24 mouse cellular contexts compared by ENCODE assay signal in the genomic region with DNA sequence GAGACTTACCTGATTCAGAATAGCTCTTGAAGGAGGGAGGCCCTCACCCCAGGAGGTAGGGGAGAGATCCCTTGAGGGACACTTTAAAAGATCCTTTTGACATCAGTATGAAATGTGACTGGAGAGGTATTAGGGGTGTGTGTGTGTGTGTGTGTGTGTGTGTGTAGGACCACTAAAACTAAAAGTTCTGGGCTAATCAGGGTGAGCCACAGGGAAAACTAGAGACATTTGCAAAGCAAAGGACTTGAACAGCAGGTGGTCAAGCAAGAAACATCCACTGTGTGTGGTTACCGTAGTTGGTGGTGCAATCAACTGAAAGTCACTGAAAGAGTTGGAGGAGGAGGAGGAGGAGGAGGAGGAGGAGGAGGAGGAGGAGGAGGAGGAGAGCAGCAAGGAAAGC. TPM values are rescaled to one million over a fixed set of nuclear protein-coding genes. Genes with fewer than 3 reads are reported as not detected.
DNase-seq lines count a peak whose midpoint lies in the region; ATAC-seq and TF ChIP-seq lines count a peak whose summit lies in the region.
"Had no signal": no experiment of that assay in that cellular context is flagged by ENCODE, and none has a peak within 500 bp of the region (broad histone marks: within the 10 kb centered on the region; RNA-seq: fewer than 3 reads in every experiment).

No protein-coding gene starts in this region.

- peak overlapping the region; percentile 93 for H3K27ac ChIP-seq in CH12.LX (ENCODE audit: insufficient read depth, low read depth)
- H3K27ac ChIP-seq: embryonic facial prominence, embryonic 10.5 days; embryonic facial prominence, embryonic 12.5 days; forebrain, embryonic 13.5 days; forebrain, embryonic 15.5 days had no signal

- no peak; the same call in 1 of the 2 replicates for TF ChIP-seq POLR2A in CH12.LX (IDR thresholded peaks at IDR 0.05; ENCODE audit: low read depth, low read length)

- ATAC-seq in megakaryocyte progenitor cell, adult 5-6 weeks (replicated peaks; ENCODE audit: poor library complexity): peak; percentile 36; the same call in 1 of the 2 replicates
- ATAC-seq: forebrain, embryonic 13.5 days; forebrain, embryonic 15.5 days; forebrain, postnatal 0 days; Patski had no signal

- H3K79me2 ChIP-seq in CH12.LX (replicated peaks; ENCODE audit: control insufficient read depth, extremely low read depth, insufficient read depth, poor library complexity, severe bottlenecking): no peaks in the 10 kb centered on the region

- H3K36me3 ChIP-seq in CH12.LX (replicated peaks in 1 of 2; ENCODE audit: control insufficient read depth in 1 of 2, insufficient read depth in 1 of 2, low read length in 1 of 2): no peaks in the 10 kb centered on the region
- H3K36me3 ChIP-seq: embryonic facial prominence, embryonic 10.5 days; embryonic facial prominence, embryonic 12.5 days; forebrain, embryonic 15.5 days; G1E had no signal

- TF ChIP-seq EP300 in CH12.LX (IDR thresholded peaks at IDR 0.05; ENCODE audit: low read length): peak; percentile 78

- peak overlapping the region in 2 of 3 experiments; percentile 10 to 32 for H3K4me3 ChIP-seq in CH12.LX (replicated peaks in 1 of 3; ENCODE audit: low read depth in 2 of 3, low read length in 2 of 3, poor library complexity in 1 of 3)
- H3K4me3 ChIP-seq: embryonic facial prominence, embryonic 10.5 days; embryonic facial prominence, embryonic 12.5 days; forebrain, embryonic 13.5 days; forebrain, embryonic 15.5 days had no signal

- dilution Hi-C loops in CH12.LX (cut with MboI; ENCODE audit: extremely low pct_ligation_motif_present, extremely low pct_unique_long_range_greater_than_20kb, low sequenced_read_pairs): no loop called here

- no peak for TF ChIP-seq CTCF in CH12.LX (conservative IDR thresholded peaks at IDR 0.05 in 1 of 2, IDR thresholded peaks at IDR 0.05 in 1 of 2; ENCODE audit: low read depth in 2 of 2, low read length in 2 of 2)

- in situ Hi-C loops in CH12.LX (cut with MboI; ENCODE audit: low pct_ligation_motif_present, low pct_unique_long_range_greater_than_20kb, low sequenced_read_pairs): loop anchor here (5.0 kb wide), 1 partner anchor 70 kb away; no protein-coding TSS in a partner anchor

- H3K9ac ChIP-seq in CH12.LX (ENCODE audit: insufficient read depth, low read depth): peak overlapping the region; percentile 68
- H3K9ac ChIP-seq: embryonic facial prominence, embryonic 12.5 days; forebrain, embryonic 13.5 days; forebrain, embryonic 15.5 days; forebrain, postnatal 0 days had no signal

- H3K4me2 ChIP-seq in CH12.LX (ENCODE audit: insufficient read depth, low read depth, poor library complexity, severe bottlenecking): peak overlapping the region; percentile 69
- H3K4me2 ChIP-seq: embryonic facial prominence, embryonic 12.5 days; forebrain, embryonic 13.5 days; forebrain, embryonic 15.5 days had no signal

- H3K4me1 ChIP-seq in CH12.LX (ENCODE audit: control insufficient read depth in 1 of 2, insufficient read depth in 2 of 2): peaks cover 38 to 68% of the 10 kb centered on the region in 2 experiments
- H3K4me1 ChIP-seq: forebrain, embryonic 13.5 days; forebrain, embryonic 15.5 days had no signal

- peaks cover 21% of the 10 kb centered on the region for H3K9me3 ChIP-seq in CH12.LX (replicated peaks; ENCODE audit: low read length)
- H3K9me3 ChIP-seq: forebrain, embryonic 15.5 days had no signal

- DNase-seq in CH12.LX (ENCODE audit: extremely low read depth): peak; percentile 68
- peak; percentile 33 for DNase-seq in ZHBTc4 (ENCODE audit: low read depth, low spot score)
- no peak for DNase-seq in gastrocnemius, postnatal 25 days
- DNase-seq in embryo, embryonic 9.5 days (ENCODE audit: extremely low spot score): no peak
- DNase-seq: adrenal gland, adult 2 months; adrenal gland, postnatal 10 days; adrenal gland, postnatal 25 days; B cell, adult 2 months; cerebellum, adult 11 months; cerebellum, adult 18-20 months; cerebellum, adult 8-10 months; cerebellum, adult 9-11 months; cerebellum, postnatal 14 days; cerebellum, postnatal 36 days; embryo, embryonic 11 days; forebrain, postnatal 0 days had no signal

- no peak; the same call in none of the 2 replicates for TF ChIP-seq RAD21 in CH12.LX (IDR thresholded peaks at IDR 0.05; ENCODE audit: low read depth, low read length)

- no peaks in the 10 kb centered on the region for H3K27me3 ChIP-seq in CH12.LX (replicated peaks)
- H3K27me3 ChIP-seq: embryonic facial prominence, embryonic 12.5 days; forebrain, embryonic 13.5 days; forebrain, embryonic 15.5 days; Patski had no signal

TF ChIP-seq in CH12.LX, 34 proteins besides CTCF, POLR2A, EP300 and RAD21:
- TF ChIP-seq ZNF384 (IDR thresholded peaks at IDR 0.05; ENCODE audit: low read depth, low read length) (no peak), KAT2A (IDR thresholded peaks at IDR 0.05; ENCODE audit: insufficient replicate concordance, low read length) (0 out of 2 replicates have a peak, but pooled peaks have one; percentile 61), MAFK (IDR thresholded peaks at IDR 0.05; ENCODE audit: insufficient replicate concordance, low read length) (peak; percentile 43; the same call in 1 of the 2 replicates), USF2 (conservative IDR thresholded peaks at IDR 0.05; ENCODE audit: low read depth, low read length) (no peak), PAX5 (IDR thresholded peaks at IDR 0.05; ENCODE audit: low read length) (no peak), SIN3A (IDR thresholded peaks at IDR 0.05; ENCODE audit: low read length) (peak; percentile 61; the same call in 1 of the 2 replicates), CHD2 (IDR thresholded peaks at IDR 0.05; ENCODE audit: low read length) (peak; percentile 66; the same call in 1 of the 2 replicates), ELF1 (IDR thresholded peaks at IDR 0.05; ENCODE audit: low read depth, low read length) (no peak), HCFC1 (IDR thresholded peaks at IDR 0.05; ENCODE audit: low read depth, low read length) (no peak), JUN (IDR thresholded peaks at IDR 0.05; ENCODE audit: insufficient read depth, low read depth, low read length) (no peak), MAX (IDR thresholded peaks at IDR 0.05; ENCODE audit: low read length) (peak; percentile 75), MYC (IDR thresholded peaks at IDR 0.05; ENCODE audit: low read depth, low read length) (0 out of 2 replicates have a peak, but pooled peaks have one; percentile 66), IRF4 (IDR thresholded peaks at IDR 0.05; ENCODE audit: low read depth, low read length) (peak; percentile 56), ETS1 (conservative IDR thresholded peaks at IDR 0.05; ENCODE audit: low read depth, low read length) (peak; percentile 78), JUND (conservative IDR thresholded peaks at IDR 0.05; ENCODE audit: low read depth, low read length) (0 out of 2 replicates have a peak, but pooled peaks have one; percentile 17), BHLHE40 (IDR thresholded peaks at IDR 0.05; ENCODE audit: low read depth, low read length) (peak; percentile 68), NELFE (IDR thresholded peaks at IDR 0.05; ENCODE audit: low read depth, low read length) (peak; percentile 24; the same call in 1 of the 2 replicates), SMC3 (IDR thresholded peaks at IDR 0.05; ENCODE audit: low read depth, low read length) (peak; percentile 19), TBP (conservative IDR thresholded peaks at IDR 0.05; ENCODE audit: low read depth, low read length) (0 out of 2 replicates have a peak, but pooled peaks have one; percentile 9), TCF12 (IDR thresholded peaks at IDR 0.05; ENCODE audit: low read depth, low read length) (peak; percentile 87), NRF1 (IDR thresholded peaks at IDR 0.05; ENCODE audit: low read depth, low read length) (no peak), MEF2A (IDR thresholded peaks at IDR 0.05; ENCODE audit: borderline replicate concordance, low read depth, low read length) (peak; percentile 87; the same call in 1 of the 2 replicates)

RNA-seq across cellular contexts. Expression of a gene that starts 16.2 kb away (rescaled TPM):
- total RNA-seq in CH12.LX (2012; rRNA removed) (5.9 and 8.6 TPM in 2 replicates), CH12.LX (2014; rRNA removed) (6.6 and 7.5 TPM in 2 replicates)
- polyA plus RNA-seq in CH12.LX (2012; ENCODE audit: insufficient read length, low read depth): 30.4 and 33.4 TPM in 2 replicates
- 12.5 and 13.0 TPM in 2 replicates for total RNA-seq in megakaryocyte progenitor cell, adult 5-6 weeks (2015)
- 8.0 and 8.2 TPM in 2 replicates for total RNA-seq in megakaryocyte progenitor cell, adult 5-6 weeks (2017)
- 1 to 10 TPM; 4.1 to 4.9 TPM for total RNA-seq in gastrocnemius, postnatal 25 days (2021)
- polyA plus RNA-seq: CD4-positive, CD25-positive, alpha-beta regulatory T cell, adult 4 months; G1E had no signal

Comparison
In these comparisons a context has a peak if more than half of its experiments do, and no peak if none do; other contexts are left out.
1. DNase-seq: peak in CH12.LX (single experiment) and ZHBTc4 (single experiment); none in gastrocnemius, postnatal 25 days (single experiment) and embryo, embryonic 9.5 days (single experiment).